Mouse (Mus musculus): ENCODE measurements at regions not wholly inside any gene's neighbourhood (a gene's known extent, or its start where the extent isn't known, plus 50 kb on each side); places are given as distances from the start of the nearest gene placed in this dataset.
A peak's percentile ranks its signal among the peaks of the same experiment; 100 is the strongest.

GRCm38 (mm10) chr14:48005092-48005928, 115.3 kb upstream of the Peli2 start:
- DNase-seq: no peak

- DNase-seq: peak; percentile 30
Observed at GRCm38 (mm10) chr14:48005929-48006309, 114.7 kb upstream of the Peli2 start.

- DNase-seq: no peak
Observed at GRCm38 (mm10) chr14:48012361-48013215, 108.0 kb upstream of the Peli2 start.

- DNase-seq: no peak
Observed at GRCm38 (mm10) chr14:48013431-48013830, 107.2 kb upstream of the Peli2 start.

GRCm38 (mm10) chr14:48014776-48015175, 105.8 kb upstream of the Peli2 start:
- DNase-seq: no peak

GRCm38 (mm10) chr14:48017971-48018370, 102.7 kb upstream of the Peli2 start:
- DNase-seq: no peak

GRCm38 (mm10) chr14:48019331-48019730, 101.3 kb upstream of the Peli2 start:
- no peak for DNase-seq

- no peak for DNase-seq
Observed at GRCm38 (mm10) chr14:48022271-48022670, 98.4 kb upstream of the Peli2 start.

GRCm38 (mm10) chr14:48024051-48024693, 96.5 kb upstream of the Peli2 start:
- DNase-seq: no peak

GRCm38 (mm10) chr14:48039286-48039790, 81.3 kb upstream of the Peli2 start:
- no peak for DNase-seq

- no peak for DNase-seq
Observed at GRCm38 (mm10) chr14:48046094-48046493, 74.5 kb upstream of the Peli2 start.

GRCm38 (mm10) chr14:48046831-48047230, 73.8 kb upstream of the Peli2 start:
- DNase-seq: no peak

- DNase-seq: peak; percentile 43
Observed at GRCm38 (mm10) chr14:48049698-48050459, 70.7 kb upstream of the Peli2 start.

- DNase-seq: no peak
Observed at GRCm38 (mm10) chr14:48050460-48050760, 70.2 kb upstream of the Peli2 start.

GRCm38 (mm10) chr14:48051971-48052370, 68.7 kb upstream of the Peli2 start:
- no peak for DNase-seq

GRCm38 (mm10) chr14:48052405-48052804, 68.2 kb upstream of the Peli2 start:
- no peak for DNase-seq

GRCm38 (mm10) chr14:48053151-48053550, 67.5 kb upstream of the Peli2 start:
- no peak for DNase-seq

GRCm38 (mm10) chr14:48054719-48055118, 65.9 kb upstream of the Peli2 start:
- no peak for DNase-seq

GRCm38 (mm10) chr14:48055861-48056260, 64.8 kb upstream of the Peli2 start:
- no peak for DNase-seq

- no peak for DNase-seq
Observed at GRCm38 (mm10) chr14:48058234-48058868, 62.3 kb upstream of the Peli2 start.

- no peak for DNase-seq
Observed at GRCm38 (mm10) chr14:48059664-48060455, 60.8 kb upstream of the Peli2 start.
